Mouse (Mus musculus) layer of hippocampus, adult 2 months (tissue): ENCODE measurements around the gene Gm49318. TPM values are rescaled to one million over a fixed set of nuclear protein-coding genes. Genes with fewer than 3 reads are reported as not detected.
A peak's percentile ranks its signal among the peaks of the same experiment; 100 is the strongest.

Source experiments
- DNase-seq, 2 experiments: peaks; one replicate each; pipeline ENCODE4 v3.0.0; 2022; ENCODE audit warnings: low spot score in 2 of 2
- H3K27ac ChIP-seq: fragments of 200-600 bp; 2 replicates; pipeline ENCODE4 v1.8.1; 2022
- H3K4me3 ChIP-seq: fragments of 200-600 bp; 2 replicates; pipeline ENCODE4 v1.8.1; 2022; ENCODE audit warnings: mild to moderate bottlenecking
- CTCF ChIP-seq: fragments of 200-600 bp; conservative IDR thresholded peaks from 2 replicates; pipeline ENCODE4 v1.8.1; 2022; ENCODE audit warnings: antibody characterized with exemption, mild to moderate bottlenecking, moderate library complexity
- total RNA-seq, 2 experiments: library from RNA; stranded (reverse); gene quantifications; 2 replicates each; pipeline ENCODE4 v1.2.3; 2021

Gene Gm49318
- total RNA-seq, 2 experiments from 2014 or later: 2.2 to 6.3 TPM

DNA sequence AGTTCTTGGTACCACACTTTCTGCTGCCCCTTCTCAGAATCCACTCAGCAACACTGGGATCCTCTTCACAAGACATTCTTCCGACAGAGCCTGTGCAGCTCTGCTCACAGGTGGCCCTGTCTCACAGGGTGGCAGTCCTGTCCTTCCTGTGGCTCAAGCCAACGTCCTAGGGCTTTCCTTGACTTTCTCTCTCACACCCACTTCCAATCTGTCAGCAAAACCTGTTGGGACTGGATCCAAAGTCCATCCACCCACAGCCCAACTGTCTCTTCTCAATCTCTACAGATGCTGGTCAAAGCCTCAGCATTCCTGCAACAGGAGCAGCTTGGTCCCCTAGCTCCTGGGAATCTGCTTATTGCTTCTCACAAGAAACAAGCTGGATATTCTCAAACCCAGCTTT, 9.7 kb downstream of the Gm49318 start:
- peak in 1 of 2 experiments; percentile 55 for DNase-seq
- Histone ChIP-seq H3K27ac (peak overlapping the region; percentile 75), H3K4me3 (no peak overlapping the region)
- no peak for TF ChIP-seq CTCF

DNA sequence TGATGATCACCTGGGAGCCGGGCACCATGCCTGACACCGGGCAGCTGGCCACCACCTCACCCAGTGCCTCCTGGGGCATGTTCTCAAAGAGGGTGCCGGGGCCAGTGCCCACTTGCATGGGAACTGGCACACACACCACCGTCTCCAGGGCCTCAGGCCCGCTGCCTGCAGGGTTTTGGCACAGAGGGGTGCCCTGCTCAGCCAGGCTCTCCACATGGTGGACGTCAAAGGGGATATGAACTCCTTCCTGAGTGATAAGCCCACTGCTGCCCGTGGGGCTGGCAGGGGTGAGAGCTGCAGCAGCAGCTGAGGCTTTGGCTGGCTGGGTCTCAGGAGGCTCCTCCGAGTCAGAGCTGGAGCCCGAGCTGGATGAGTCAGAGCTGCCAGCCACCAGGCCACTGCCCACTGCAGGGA, 13.0 kb downstream of the Gm49318 start:
- H3K27ac ChIP-seq: peak overlapping the region; percentile 15; the same call in 1 of the 2 replicates
- DNase-seq: no peak
- no peak overlapping the region for H3K4me3 ChIP-seq
- TF ChIP-seq CTCF: no peak

DNA sequence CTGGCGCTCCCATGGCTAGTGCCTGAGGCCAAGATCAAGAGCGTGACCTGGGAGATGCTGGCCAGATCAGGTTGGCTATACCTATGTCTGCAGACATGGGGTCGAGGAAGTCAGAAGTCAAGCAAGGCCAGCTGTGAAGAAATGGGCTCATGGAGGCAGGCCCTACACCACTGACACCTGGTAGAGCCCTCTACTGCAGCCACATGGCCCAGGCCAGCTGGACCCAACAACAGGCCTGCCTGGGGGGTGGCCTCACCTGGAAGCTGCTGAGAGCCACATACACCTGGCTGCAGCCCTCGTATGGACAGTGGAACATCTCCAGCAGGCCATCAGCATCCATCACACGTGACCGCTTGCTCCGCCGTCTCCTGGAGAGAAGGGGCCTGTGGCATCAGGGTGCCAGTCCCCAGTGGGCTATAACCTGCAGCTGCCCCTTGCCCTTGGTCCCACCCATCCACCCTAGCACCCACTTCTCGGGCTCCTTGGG, 14.0 kb downstream of the Gm49318 start:
- no peak for TF ChIP-seq CTCF
- H3K27ac ChIP-seq: no peak overlapping the region
- DNase-seq: no peak
- no peak overlapping the region for H3K4me3 ChIP-seq

DNA sequence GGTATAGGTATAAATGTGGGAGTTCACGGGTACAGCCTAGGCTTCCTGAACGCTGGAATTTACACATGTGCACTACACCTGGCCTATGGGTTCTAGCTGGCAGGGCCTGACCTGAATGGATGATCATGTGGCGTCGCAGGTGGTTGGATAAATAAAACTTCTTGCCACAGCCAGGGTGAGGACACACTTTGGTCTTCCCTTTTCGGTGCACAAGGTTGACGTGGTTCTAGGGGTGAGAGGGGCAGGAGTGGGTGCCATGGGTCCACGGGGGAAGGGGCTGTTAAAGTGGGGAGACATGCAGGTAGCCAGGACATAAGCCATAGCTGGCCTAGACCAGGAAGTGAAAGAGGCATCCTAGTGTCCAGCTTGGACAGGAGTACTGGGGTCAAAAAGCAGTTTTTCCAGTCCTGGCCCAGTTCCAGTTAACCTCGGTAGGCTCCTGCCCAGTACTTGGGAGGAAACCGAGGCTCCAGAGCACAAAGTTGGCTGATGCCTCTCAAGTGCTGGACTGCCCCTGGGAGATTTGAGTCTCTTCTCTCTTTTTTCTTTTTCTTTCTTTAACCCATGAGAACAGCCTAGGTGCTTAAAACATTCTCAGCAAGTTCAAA, 14.7 kb downstream of the Gm49318 start:
- no peak for DNase-seq

DNA sequence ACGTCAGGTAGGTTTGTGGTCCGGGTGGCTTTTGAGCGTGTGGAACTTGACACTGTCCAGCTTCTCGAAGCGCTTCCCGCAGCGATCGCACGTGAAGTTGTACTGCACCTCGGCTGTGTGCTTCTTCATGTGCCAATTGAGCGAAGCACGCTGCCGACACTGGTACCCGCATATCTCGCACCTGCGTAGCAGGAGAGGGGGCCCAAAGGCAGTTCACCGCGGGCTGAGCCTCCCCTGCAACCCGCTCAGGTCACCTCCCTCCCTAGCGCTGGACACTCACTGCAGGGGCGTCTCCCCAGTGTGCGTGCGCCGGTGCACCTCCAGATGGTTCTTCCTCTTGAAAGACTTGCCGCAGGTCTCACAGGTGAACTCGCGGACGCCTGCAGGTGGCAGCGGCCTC, 15.3 kb downstream of the Gm49318 start:
- H3K27ac ChIP-seq: 0 out of 2 replicates have a peak overlapping the region, but pooled peaks have one; percentile 0
- no peak for TF ChIP-seq CTCF
- no peak overlapping the region for H3K4me3 ChIP-seq
- no peak for DNase-seq

More for the DNA sequence above, 14.7 kb downstream of the Gm49318 start:
- no peak overlapping the region for H3K27ac ChIP-seq
- H3K4me3 ChIP-seq: no peak overlapping the region
- TF ChIP-seq CTCF: no peak

DNA sequence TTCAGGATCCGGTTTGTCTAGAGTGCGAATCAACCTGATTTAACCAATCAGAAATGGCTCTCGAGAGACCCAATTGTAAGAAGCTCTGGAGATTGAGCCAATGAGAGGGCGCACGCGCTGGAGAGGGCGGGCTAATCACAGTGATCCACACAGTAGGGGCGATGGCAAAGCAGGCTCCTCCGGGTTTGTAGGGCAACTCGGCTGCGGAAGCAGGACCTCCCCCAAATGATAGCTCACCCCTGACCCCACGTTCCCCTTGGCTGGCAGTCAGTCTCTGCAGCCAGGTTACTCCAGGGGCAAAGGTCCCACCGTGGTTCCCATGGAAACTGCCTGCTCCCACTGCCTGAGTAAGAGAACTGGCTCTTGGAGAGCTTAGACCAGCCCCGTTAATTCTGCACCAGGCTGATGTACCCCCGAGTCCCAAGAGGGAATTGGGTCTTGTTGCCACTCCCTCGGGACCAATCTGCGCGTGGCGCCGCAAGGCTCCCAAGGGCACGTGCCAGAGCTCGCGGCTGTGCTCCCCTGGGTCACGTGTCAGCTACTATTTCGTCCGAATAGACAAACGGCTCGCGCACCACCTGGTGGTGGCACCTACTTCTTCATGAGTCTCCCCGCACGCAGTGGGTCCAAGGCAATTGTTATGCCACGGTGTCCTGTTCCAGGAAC, 16.5 kb downstream of the Gm49318 start:
- peak; percentile 82 to 85 for DNase-seq
- Histone ChIP-seq H3K27ac (peak overlapping the region; percentile 85), H3K4me3 (peak overlapping the region; percentile 50)
- TF ChIP-seq CTCF: peak; percentile 84

DNA sequence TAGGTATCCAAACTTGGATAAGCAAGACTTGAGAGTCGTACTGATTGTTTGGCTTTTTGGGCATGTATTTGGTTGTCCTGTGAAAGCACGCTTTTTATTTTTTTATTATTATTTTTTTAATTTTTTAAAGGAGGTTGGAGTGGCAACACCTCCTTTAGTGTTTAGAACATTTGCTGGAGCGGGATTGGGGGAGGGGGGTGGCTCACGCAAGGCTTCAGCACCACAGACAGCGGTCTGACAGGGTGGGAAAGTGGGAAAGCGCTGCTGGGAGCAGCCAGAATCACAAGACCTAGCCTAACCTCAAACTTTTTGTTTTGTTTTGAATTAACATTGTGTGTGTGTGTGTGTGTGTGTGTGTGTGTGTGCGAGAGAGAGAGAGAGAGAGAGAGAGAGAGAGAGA, 17.4 kb downstream of the Gm49318 start:
- TF ChIP-seq CTCF: no peak
- H3K27ac ChIP-seq: no peak overlapping the region
- no peak for DNase-seq

DNA sequence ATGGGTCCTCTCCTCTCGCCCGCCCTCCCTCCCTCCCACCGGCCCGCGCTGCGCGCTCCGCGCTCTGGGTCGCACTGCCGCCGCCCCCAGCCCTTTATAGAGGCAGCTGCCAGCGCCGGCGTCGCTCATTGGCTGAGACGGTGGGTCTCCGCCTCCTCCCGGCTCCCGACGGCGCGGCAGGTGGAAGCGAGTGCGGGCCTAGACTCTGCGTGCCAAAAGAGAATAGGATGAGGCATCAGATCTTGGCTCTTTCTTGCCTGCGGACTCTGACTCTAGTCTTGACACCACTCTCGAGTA, 19.2 kb downstream of the Gm49318 start, which contains the start of gene Elavl3:
Gene Elavl3 (minus strand): TSS at position 66 of the 297 bp plus-strand sequence.
- Histone ChIP-seq H3K4me3 (peak within 1 kb of the TSS; percentile 93), H3K27ac (peak within 1 kb of the TSS; percentile 94)
- TF ChIP-seq CTCF: peak; percentile 67
- DNase-seq: peak; percentile 84 to 86

More for the DNA sequence above, 17.4 kb downstream of the Gm49318 start:
- no peak overlapping the region for H3K4me3 ChIP-seq

DNA sequence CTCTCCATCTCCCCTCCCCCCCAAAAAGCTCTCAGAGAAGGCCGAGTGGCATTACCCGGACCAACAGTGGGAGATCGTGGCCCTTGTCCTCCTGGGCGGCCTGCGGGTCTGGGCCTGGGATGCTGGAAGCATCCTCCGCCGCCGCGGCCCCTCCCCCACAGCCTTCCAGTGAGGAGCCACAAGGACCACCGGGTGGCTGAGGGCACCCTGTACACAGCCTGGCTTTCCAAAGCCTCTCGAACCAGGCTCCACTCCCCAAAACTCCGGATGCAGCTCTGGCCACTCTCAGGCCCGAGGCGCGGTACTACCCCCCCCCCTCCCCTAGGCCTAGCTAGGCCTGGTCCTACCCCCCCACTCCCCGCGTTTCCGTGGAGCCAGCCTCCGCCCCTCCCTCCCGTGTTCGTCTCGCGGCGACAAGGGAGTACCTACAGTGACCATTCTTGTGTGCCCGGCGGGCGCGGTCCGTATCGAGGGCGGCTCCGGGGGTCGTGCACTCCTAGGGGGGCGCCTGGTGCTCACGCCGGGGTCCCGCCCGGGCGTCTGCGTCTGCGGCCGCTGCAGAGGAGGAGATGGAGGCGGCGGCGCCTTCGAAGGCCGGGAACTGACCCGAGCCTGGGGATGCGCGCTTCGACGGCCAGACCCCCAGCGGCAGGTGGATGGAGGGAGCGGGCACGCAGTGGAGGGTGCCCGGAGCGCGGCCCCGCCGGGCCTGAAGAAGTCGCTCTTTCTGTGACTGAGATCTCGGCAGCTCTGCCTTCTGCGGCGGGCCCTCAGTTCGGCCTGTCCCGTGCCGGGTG, 19.7 kb downstream of the Gm49318 start:
- no peak for DNase-seq
- no peak for TF ChIP-seq CTCF
- Histone ChIP-seq H3K4me3 (peak overlapping the region; percentile 93), H3K27ac (peak overlapping the region; percentile 94)

DNA sequence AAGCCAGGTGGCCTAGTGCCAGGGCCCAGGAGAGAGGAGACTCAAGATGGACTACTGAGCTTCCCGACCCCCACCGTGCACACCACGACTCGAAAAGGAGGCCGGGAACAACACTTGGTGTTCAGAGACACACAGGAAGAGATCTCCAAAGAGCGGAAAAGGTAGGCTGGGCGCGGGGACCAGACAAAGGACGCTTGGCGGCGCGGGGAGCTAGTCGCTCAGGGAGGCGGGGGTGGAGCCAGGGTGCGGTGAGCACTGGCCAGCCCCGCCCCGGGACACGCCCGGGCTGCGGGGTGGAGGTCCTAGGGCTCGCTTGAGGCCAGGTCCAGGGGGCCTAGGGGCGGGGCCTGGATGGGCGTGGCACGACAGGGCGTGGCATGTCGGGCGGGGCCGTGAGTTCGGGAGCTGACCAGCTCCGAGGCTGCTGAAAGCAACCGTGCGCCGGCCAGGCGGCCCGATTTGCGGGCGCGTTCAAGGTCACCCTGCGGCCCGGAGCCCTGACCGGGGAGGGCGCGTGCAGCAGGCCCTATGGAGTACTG, 20.6 kb downstream of the Gm49318 start:
- peak overlapping the region; percentile 94 for H3K27ac ChIP-seq
- DNase-seq: peak; percentile 54 to 72
- no peak; the same call in 1 of the 2 replicates for TF ChIP-seq CTCF
- H3K4me3 ChIP-seq: peak overlapping the region; percentile 93

DNA sequence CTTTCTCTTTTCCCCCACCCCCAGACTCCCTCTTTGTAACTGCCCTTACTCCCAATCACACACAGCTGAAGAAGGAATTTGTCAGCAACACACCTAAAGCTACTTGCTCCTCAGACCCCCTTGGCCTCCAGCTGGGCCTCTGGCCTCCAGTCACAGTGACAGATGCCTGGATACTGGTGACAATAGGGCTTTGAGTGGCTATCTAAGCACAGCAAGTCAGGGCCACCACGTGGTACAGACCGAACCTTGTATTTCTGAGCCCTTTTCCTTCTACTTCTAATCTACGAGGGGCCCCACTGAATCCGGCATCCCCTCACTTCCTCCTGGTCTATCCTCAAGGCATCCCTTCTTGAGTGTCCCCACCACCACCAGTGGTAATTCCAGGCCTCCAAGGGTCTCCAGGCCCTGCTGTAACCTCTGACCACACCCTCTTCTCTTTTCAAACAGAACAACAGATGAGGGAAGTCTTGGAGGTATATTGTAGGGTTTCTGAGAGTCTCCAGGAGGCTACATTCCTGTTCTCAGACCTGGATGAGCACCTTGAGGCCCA, 21.3 kb downstream of the Gm49318 start:
- no peak for TF ChIP-seq CTCF
- Histone ChIP-seq H3K27ac (peak overlapping the region; percentile 94), H3K4me3 (peak overlapping the region; percentile 93)
- no peak for DNase-seq

DNA sequence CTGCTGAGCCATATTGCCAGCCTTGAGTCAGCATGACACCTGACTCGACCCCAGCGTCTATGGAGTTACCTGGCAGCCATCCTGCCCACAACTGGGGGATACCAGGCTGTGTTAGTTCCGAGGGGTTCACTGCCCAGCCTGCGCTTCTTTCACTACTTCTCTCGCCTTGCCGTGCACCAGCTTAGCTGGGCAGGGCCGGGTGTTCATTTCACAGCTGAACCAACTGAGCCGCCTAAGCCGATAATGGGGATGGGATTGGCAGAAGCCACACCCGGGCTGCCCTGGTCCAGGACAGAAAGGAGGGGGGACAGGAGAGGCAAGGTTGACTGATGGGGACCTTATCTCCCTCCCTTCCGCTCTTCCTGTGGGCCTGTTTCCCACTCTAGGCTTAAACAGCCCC, 21.7 kb downstream of the Gm49318 start:
- no peak for TF ChIP-seq CTCF
- DNase-seq: no peak
- Histone ChIP-seq H3K27ac (peak overlapping the region; percentile 94; the same call in 1 of the 2 replicates), H3K4me3 (peak overlapping the region; percentile 93)
